Mouse (Mus musculus): ENCODE measurements around the gene Uox.

- TF ChIP-seq CTCF (IDR thresholded peaks at IDR 0.05; ENCODE audit: borderline replicate concordance, extremely low read depth, insufficient read depth, insufficient read length) (no peak), POLR2A (IDR thresholded peaks at IDR 0.05; ENCODE audit: borderline replicate concordance, extremely low read depth, insufficient read depth, insufficient read length, poor library complexity, severe bottlenecking) (no peak)
Measured at GRCm38 (mm10) chr3:146615496-146615895, 45.3 kb downstream of the Uox start, which contains the start of gene Dnase2b.

All from brain, embryonic 14.5 days (tissue).